Mouse (Mus musculus): ENCODE measurements at regions not wholly inside any gene's neighbourhood (a gene's known extent, or its start where the extent isn't known, plus 50 kb on each side); places are given as distances from the start of the nearest gene placed in this dataset.

DNA sequence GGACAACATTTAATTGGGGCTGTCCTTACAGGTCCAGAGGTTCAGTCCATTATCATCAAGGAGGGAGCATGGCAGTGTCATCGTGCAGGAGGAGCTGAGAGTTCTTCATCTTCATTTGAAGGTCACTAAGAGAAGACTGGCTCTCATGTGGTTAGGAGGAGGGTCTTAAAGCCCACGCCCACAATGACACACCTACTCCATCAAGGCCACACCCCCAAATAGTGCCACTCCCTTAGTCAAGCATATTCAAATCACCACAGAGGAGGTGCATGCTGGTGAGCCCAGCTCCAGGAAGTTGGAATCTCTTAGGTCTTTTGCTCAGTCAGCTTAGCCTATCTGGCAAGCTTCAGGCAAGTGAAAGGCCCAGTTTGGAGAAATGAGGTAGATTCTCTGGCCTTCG is 488.4 kb downstream of the Ajap1 start:
- DNase-seq (ENCODE audit: low spot score), result no peak

DNA sequence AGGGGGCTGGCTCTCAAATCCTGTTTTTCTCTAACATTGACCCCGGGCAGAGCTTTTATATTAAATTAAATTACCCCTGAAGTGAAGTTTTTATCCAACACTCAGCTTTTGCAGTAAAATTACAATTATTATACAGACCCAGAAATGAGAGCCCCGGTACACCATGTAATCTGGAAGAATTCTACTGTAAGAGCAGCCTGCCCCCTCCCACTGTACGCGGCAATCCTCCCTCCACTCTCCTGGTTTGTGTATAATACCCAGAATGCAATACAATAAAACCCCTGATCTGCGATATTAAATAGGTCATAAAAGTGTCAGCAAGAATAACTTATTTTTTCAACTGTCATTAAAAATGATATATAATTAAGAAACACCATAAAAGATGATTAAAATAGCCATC is 492.3 kb downstream of the Ajap1 start:
- Histone ChIP-seq H3K4me2 (ENCODE audit: low read depth, low read length, poor library complexity, severe bottlenecking) (no peak overlapping the region), H3K4me3 (ENCODE audit: low read depth, low read length) (no peak overlapping the region), H3K9ac (replicated peaks; ENCODE audit: low read length, poor library complexity, severe bottlenecking) (no peak overlapping the region), H3K36me3 (ENCODE audit: insufficient read depth, low read length) (no peaks in the 10 kb centered on the region), H3K27ac (ENCODE audit: low read depth, low read length) (no peak overlapping the region), H3K27me3 (ENCODE audit: insufficient read depth, low read length) (no peaks in the 10 kb centered on the region), H3K4me1 (ENCODE audit: insufficient read depth, low read length) (no peaks in the 10 kb centered on the region), H3K9me3 (ENCODE audit: low read length) (no peaks in the 10 kb centered on the region)
- no peak for TF ChIP-seq CTCF (IDR thresholded peaks at IDR 0.05)
- no peak for ATAC-seq (ENCODE audit: low FRiP score)
- no peak for DNase-seq (ENCODE audit: low spot score)
- 47% methylated on average over 5 of the region's 5 CpGs for WGBS

More for the DNA sequence above, 488.4 kb downstream of the Ajap1 start:
- no peak for ATAC-seq (ENCODE audit: low FRiP score)
- no peaks in the 10 kb centered on the region for H3K4me1 ChIP-seq (ENCODE audit: insufficient read depth, low read length)
- no peak overlapping the region for H3K9ac ChIP-seq (replicated peaks; ENCODE audit: low read length, poor library complexity, severe bottlenecking)
- H3K36me3 ChIP-seq (ENCODE audit: insufficient read depth, low read length), result no peaks in the 10 kb centered on the region
- H3K27me3 ChIP-seq (ENCODE audit: insufficient read depth, low read length), result no peaks in the 10 kb centered on the region
- TF ChIP-seq CTCF (IDR thresholded peaks at IDR 0.05), result no peak
- WGBS, result 77% methylated on average over 3 of the region's 3 CpGs
- no peak overlapping the region for H3K4me2 ChIP-seq (ENCODE audit: low read depth, low read length, poor library complexity, severe bottlenecking)
- H3K27ac ChIP-seq (ENCODE audit: low read depth, low read length), result no peak overlapping the region
- H3K9me3 ChIP-seq (ENCODE audit: low read length), result no peaks in the 10 kb centered on the region
- no peak overlapping the region for H3K4me3 ChIP-seq (ENCODE audit: low read depth, low read length)

DNA sequence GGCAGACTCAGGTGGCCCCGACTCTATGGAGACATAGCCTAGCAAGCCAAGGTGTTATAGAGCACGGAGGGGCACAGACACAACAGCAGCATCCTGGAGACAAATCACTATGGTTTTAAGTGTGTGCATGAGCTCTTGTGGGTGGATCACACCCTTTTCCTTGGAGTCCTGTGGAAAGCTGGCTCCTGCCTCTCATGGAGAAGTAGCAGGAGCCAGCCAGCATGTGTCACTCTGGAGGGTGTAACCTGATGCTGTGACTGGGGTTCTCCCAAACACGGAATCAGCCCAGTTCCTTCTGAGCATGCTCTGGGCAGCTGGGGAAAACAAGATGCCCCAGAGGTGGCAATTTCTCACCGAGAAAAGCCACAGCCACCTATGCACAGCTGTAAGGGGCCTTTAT is 494.9 kb downstream of the Ajap1 start:
- no peak overlapping the region for H3K27ac ChIP-seq (ENCODE audit: low read depth, low read length)
- no peak for ATAC-seq (ENCODE audit: low FRiP score)
- no peaks in the 10 kb centered on the region for H3K9me3 ChIP-seq (ENCODE audit: low read length)
- no peak overlapping the region for H3K4me3 ChIP-seq (ENCODE audit: low read depth, low read length)
- WGBS, result 82% methylated on average over 4 of the region's 4 CpGs
- no peak for TF ChIP-seq CTCF (IDR thresholded peaks at IDR 0.05)
- no peaks in the 10 kb centered on the region for H3K27me3 ChIP-seq (ENCODE audit: insufficient read depth, low read length)
- DNase-seq (ENCODE audit: low spot score), result no peak
- H3K4me1 ChIP-seq (ENCODE audit: insufficient read depth, low read length), result no peaks in the 10 kb centered on the region
- no peaks in the 10 kb centered on the region for H3K36me3 ChIP-seq (ENCODE audit: insufficient read depth, low read length)
- H3K4me2 ChIP-seq (ENCODE audit: low read depth, low read length, poor library complexity, severe bottlenecking), result no peak overlapping the region
- H3K9ac ChIP-seq (replicated peaks; ENCODE audit: low read length, poor library complexity, severe bottlenecking), result no peak overlapping the region

DNA sequence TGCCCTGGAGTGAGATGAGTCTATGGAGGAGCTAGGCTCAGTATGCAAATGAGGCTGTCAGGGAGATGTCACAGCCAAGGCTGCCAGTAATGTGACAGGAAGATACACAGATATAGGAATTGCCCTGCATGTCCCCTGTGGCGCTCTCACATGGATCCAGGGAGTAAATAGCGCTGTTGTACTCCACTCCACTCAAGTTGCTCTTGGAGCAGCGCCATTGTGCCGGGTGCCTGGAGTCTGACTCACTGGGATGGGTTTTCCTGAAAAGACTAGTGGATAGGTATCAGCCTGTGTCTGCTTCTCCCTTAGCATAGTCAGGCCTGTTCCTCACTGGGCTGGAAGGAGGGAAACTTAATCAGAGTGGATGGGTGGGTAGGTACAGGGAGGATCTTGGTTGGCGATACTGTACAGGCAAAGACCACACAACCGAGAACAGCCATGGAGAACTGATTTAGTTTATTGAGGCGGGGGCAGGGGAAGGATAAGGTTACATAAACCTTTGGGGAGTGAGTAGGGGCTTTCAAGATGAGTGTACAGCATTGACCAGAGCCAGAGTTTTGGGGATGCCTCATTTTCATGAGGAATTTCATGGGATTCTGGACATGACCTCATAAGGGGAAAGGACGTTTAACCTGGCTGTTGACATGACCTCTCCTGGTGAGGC is 497.5 kb upstream of the Kcnab2 start:
- Histone ChIP-seq H3K4me3 (ENCODE audit: low read depth, low read length) (no peak overlapping the region), H3K9me3 (ENCODE audit: low read length) (no peaks in the 10 kb centered on the region), H3K4me1 (ENCODE audit: insufficient read depth, low read length) (no peaks in the 10 kb centered on the region), H3K27ac (ENCODE audit: low read depth, low read length) (no peak overlapping the region), H3K36me3 (ENCODE audit: insufficient read depth, low read length) (no peaks in the 10 kb centered on the region), H3K27me3 (ENCODE audit: insufficient read depth, low read length) (no peaks in the 10 kb centered on the region), H3K9ac (replicated peaks; ENCODE audit: low read length, poor library complexity, severe bottlenecking) (no peak overlapping the region), H3K4me2 (ENCODE audit: low read depth, low read length, poor library complexity, severe bottlenecking) (no peak overlapping the region)
- ATAC-seq (ENCODE audit: low FRiP score) (no peak), DNase-seq (ENCODE audit: low spot score) (no peak)
- WGBS, result 83% methylated on average over 8 of the region's 8 CpGs
- no peak for TF ChIP-seq CTCF (IDR thresholded peaks at IDR 0.05)

DNA sequence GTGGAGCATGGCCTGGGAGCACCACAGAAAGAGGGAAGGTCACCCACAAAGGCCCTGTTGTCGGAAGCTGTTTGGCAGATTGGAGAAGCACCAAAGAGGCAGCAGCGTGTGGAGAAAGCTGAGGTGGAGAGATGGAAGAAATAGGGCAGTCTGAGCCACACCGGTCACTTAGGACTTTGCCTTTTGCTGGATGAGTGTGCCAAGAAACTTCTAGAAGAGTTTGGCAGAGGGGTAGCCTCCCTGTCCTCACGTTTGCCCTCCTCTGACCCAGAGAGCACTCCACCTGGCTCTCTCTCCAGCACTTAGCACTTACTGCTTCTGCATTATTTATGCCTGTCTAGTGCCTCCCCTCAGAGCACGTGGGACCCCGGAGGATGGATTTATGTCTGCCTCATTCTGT is 485.3 kb upstream of the Kcnab2 start:
- no peak for TF ChIP-seq CTCF (IDR thresholded peaks at IDR 0.05)
- no peak for DNase-seq (ENCODE audit: low spot score)
- Histone ChIP-seq H3K4me2 (ENCODE audit: low read depth, low read length, poor library complexity, severe bottlenecking) (no peak overlapping the region), H3K9ac (replicated peaks; ENCODE audit: low read length, poor library complexity, severe bottlenecking) (no peak overlapping the region), H3K27me3 (ENCODE audit: insufficient read depth, low read length) (no peaks in the 10 kb centered on the region), H3K4me1 (ENCODE audit: insufficient read depth, low read length) (no peaks in the 10 kb centered on the region), H3K36me3 (ENCODE audit: insufficient read depth, low read length) (no peaks in the 10 kb centered on the region), H3K27ac (ENCODE audit: low read depth, low read length) (no peak overlapping the region), H3K9me3 (ENCODE audit: low read length) (no peaks in the 10 kb centered on the region), H3K4me3 (ENCODE audit: low read depth, low read length) (no peak overlapping the region)
- WGBS, result 74% methylated on average over 6 of the region's 6 CpGs
- ATAC-seq (ENCODE audit: low FRiP score), result no peak

DNA sequence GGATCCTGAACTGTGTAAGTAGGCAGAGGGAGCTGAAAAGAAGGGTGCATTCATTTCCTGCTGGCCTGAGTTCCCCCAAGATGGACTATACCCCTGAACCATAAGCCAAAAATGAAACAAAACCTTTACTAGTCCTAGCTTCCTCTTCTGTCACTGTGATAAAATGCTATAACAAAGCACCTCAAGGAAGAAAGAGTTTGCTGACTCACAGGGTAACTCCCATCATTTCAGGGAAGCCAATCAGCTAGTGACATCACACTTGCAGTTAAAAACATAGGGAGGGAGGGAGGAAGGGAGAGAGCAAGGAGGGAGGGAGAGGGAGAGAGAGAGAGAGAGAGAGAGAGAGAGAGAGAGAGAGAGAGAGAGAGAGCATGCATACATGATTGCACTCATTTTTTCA is 484.5 kb upstream of the Kcnab2 start:
- Histone ChIP-seq H3K4me2 (ENCODE audit: low read depth, low read length, poor library complexity, severe bottlenecking) (no peak overlapping the region), H3K9ac (replicated peaks; ENCODE audit: low read length, poor library complexity, severe bottlenecking) (no peak overlapping the region), H3K9me3 (ENCODE audit: low read length) (no peaks in the 10 kb centered on the region), H3K4me1 (ENCODE audit: insufficient read depth, low read length) (no peaks in the 10 kb centered on the region), H3K4me3 (ENCODE audit: low read depth, low read length) (no peak overlapping the region), H3K27me3 (ENCODE audit: insufficient read depth, low read length) (no peaks in the 10 kb centered on the region), H3K36me3 (ENCODE audit: insufficient read depth, low read length) (no peaks in the 10 kb centered on the region), H3K27ac (ENCODE audit: low read depth, low read length) (no peak overlapping the region)
- DNase-seq (ENCODE audit: low spot score), result no peak
- no peak for ATAC-seq (ENCODE audit: low FRiP score)
- TF ChIP-seq CTCF (IDR thresholded peaks at IDR 0.05), result no peak
